Mouse (Mus musculus) liver, embryonic 11.5 days (tissue): ENCODE measurements around the gene 4921504E06Rik. TPM values are rescaled to one million over a fixed set of nuclear protein-coding genes. Genes with fewer than 3 reads are reported as not detected.

Source experiments
- ATAC-seq: fragments of 200-750 bp; cut with Nextera tagmentation; replicated peaks from 2 replicates; pipeline ENCODE4 v1.8.0; 2017; ENCODE audit warnings: moderate number of reproducible peaks, mild to moderate bottlenecking, moderate TSS enrichment, moderate library complexity; ENCODE audit not compliant: low FRiP score
- DNase-seq: peaks from one replicate; pipeline ENCODE4 v3.0.0-alpha.2; 2017; ENCODE audit warnings: low spot score
- H3K27ac ChIP-seq: fragments of 300-500 bp; sonication (generic); 2 replicates; pipeline ENCODE4 v1.5.1; 2014; ENCODE audit warnings: mild to moderate bottlenecking, low read depth, low read length, control low read depth
- H3K27me3 ChIP-seq: fragments of 300-500 bp; sonication (generic); replicated peaks from 2 replicates; pipeline ENCODE4 v1.6.1; 2014; ENCODE audit warnings: low read length, mixed read lengths; ENCODE audit not compliant: control insufficient read depth, insufficient read depth
- H3K36me3 ChIP-seq: fragments of 300-500 bp; sonication (generic); 2 replicates; pipeline ENCODE4 v1.6.1; 2014; ENCODE audit warnings: mild to moderate bottlenecking, low read length, moderate library complexity, mixed read lengths; ENCODE audit not compliant: control insufficient read depth, insufficient read depth
- H3K4me1 ChIP-seq: fragments of 300-500 bp; sonication (generic); replicated peaks from 2 replicates; pipeline ENCODE4 v1.6.1; 2014; ENCODE audit warnings: low read length, mixed read lengths; ENCODE audit not compliant: control insufficient read depth, insufficient read depth
- H3K4me2 ChIP-seq: fragments of 300-500 bp; sonication (generic); 2 replicates; pipeline ENCODE4 v1.6.1; 2014; ENCODE audit warnings: mild to moderate bottlenecking, control low read depth, moderate library complexity
- H3K4me3 ChIP-seq: fragments of 300-500 bp; sonication (generic); 2 replicates; pipeline ENCODE4 v1.5.1; 2014; ENCODE audit warnings: low read depth, low read length, control low read depth
- H3K9ac ChIP-seq: fragments of 300-500 bp; sonication (generic); 2 replicates; pipeline ENCODE4 v1.6.1; 2014; ENCODE audit warnings: low read depth, low read length, control low read depth
- H3K9me3 ChIP-seq: fragments of 300-500 bp; sonication (generic); 2 replicates; pipeline ENCODE4 v1.6.1; 2016; ENCODE audit warnings: low read length, inconsistent platforms, mixed read lengths; ENCODE audit not compliant: control insufficient read depth
- WGBS: fragments of 180-500 bp; shearing (Covaris S2); extraction: QIAGEN DNeasy Blood & Tissue Kit; methylation state at CpG from one replicate; pipeline ENCODE4 v1.1.7; 2014; 5-methylcytosine and 5-hydroxymethylcytosine counted together
- polyA plus RNA-seq: library from polyadenylated mRNA; unstranded; fragments of >200 nt; fragmentation: Nextera tagmentation; extraction: Ambion mirVana; gene quantifications from 2 replicates; pipeline ENCODE4 v1.2.1, GENCODE M21; 2014

Gene 4921504E06Rik
- polyA plus RNA-seq, 1 experiment from 2014 or later: not detected

GRCm38 (mm10) chr2:19562114-19562829 is 8.6 kb upstream of the 4921504E06Rik start:
- Histone ChIP-seq H3K4me1 (no peaks in the 10 kb centered on the region), H3K4me3 (no peak overlapping the region), H3K9ac (no peak overlapping the region), H3K27ac (no peak overlapping the region), H3K27me3 (no peaks in the 10 kb centered on the region), H3K36me3 (no peaks in the 10 kb centered on the region), H3K4me2 (no peak overlapping the region), H3K9me3 (no peaks in the 10 kb centered on the region)
- no peak for DNase-seq
- 77% methylated on average over 5 of the region's 5 CpGs for WGBS
- no peak for ATAC-seq

- WGBS: 66% methylated on average over 2 of the region's 2 CpGs
- H3K9me3 ChIP-seq: no peaks in the 10 kb centered on the region
- no peak overlapping the region for H3K4me3 ChIP-seq
- H3K4me1 ChIP-seq: no peaks in the 10 kb centered on the region
- no peaks in the 10 kb centered on the region for H3K27me3 ChIP-seq
- no peak overlapping the region for H3K27ac ChIP-seq
- ATAC-seq: no peak
- no peak overlapping the region for H3K4me2 ChIP-seq
- no peaks in the 10 kb centered on the region for H3K36me3 ChIP-seq
- no peak for DNase-seq
- H3K9ac ChIP-seq: no peak overlapping the region
Observed at GRCm38 (mm10) chr2:19560654-19561053, 6.9 kb upstream of the 4921504E06Rik start.

GRCm38 (mm10) chr2:19560071-19560470 is 6.4 kb upstream of the 4921504E06Rik start:
- ATAC-seq (no peak), DNase-seq (no peak)
- WGBS: 57% methylated on average over 4 of the region's 4 CpGs
- Histone ChIP-seq H3K36me3 (no peaks in the 10 kb centered on the region), H3K9ac (no peak overlapping the region), H3K4me1 (no peaks in the 10 kb centered on the region), H3K4me3 (no peak overlapping the region), H3K4me2 (no peak overlapping the region), H3K9me3 (no peaks in the 10 kb centered on the region), H3K27me3 (no peaks in the 10 kb centered on the region), H3K27ac (no peak overlapping the region)

- ATAC-seq: no peak
- no peaks in the 10 kb centered on the region for H3K36me3 ChIP-seq
- H3K4me3 ChIP-seq: no peak overlapping the region
- no peak overlapping the region for H3K9ac ChIP-seq
- H3K27ac ChIP-seq: no peak overlapping the region
- DNase-seq: no peak
- WGBS: 75% methylated on average over 2 of the region's 2 CpGs
- H3K27me3 ChIP-seq: no peaks in the 10 kb centered on the region
- no peaks in the 10 kb centered on the region for H3K9me3 ChIP-seq
- H3K4me2 ChIP-seq: no peak overlapping the region
- 0 out of 2 replicates have a peak, but pooled peaks cover 2% of the 10 kb centered on the region for H3K4me1 ChIP-seq
Observed at GRCm38 (mm10) chr2:19551396-19551795, 2.3 kb downstream of the 4921504E06Rik start.

- DNase-seq (no peak), ATAC-seq (no peak)
- Histone ChIP-seq H3K36me3 (no peaks in the 10 kb centered on the region), H3K4me1 (no peaks in the 10 kb centered on the region), H3K9ac (no peak overlapping the region), H3K4me3 (no peak overlapping the region), H3K27ac (no peak overlapping the region), H3K27me3 (no peaks in the 10 kb centered on the region), H3K9me3 (no peaks in the 10 kb centered on the region), H3K4me2 (no peak overlapping the region)
- 63% methylated on average over 1 of the region's 1 CpGs for WGBS
Observed at GRCm38 (mm10) chr2:19540906-19541305, 12.8 kb downstream of the 4921504E06Rik start.

GRCm38 (mm10) chr2:19529428-19529827 is 24.3 kb downstream of the 4921504E06Rik start:
- WGBS: 71% methylated on average over 2 of the region's 2 CpGs
- ATAC-seq: no peak
- H3K4me3 ChIP-seq: no peak overlapping the region

GRCm38 (mm10) chr2:19528797-19529196 is 24.9 kb downstream of the 4921504E06Rik start:
- Histone ChIP-seq H3K9me3 (no peaks in the 10 kb centered on the region), H3K36me3 (no peaks in the 10 kb centered on the region), H3K4me2 (no peak overlapping the region), H3K4me1 (no peaks in the 10 kb centered on the region), H3K9ac (no peak overlapping the region), H3K4me3 (no peak overlapping the region), H3K27ac (no peak overlapping the region), H3K27me3 (no peaks in the 10 kb centered on the region)
- DNase-seq (no peak), ATAC-seq (no peak)
- WGBS: 5% methylated on average over 1 of the region's 1 CpGs

More at GRCm38 (mm10) chr2:19529428-19529827, 24.3 kb downstream of the 4921504E06Rik start:
- no peaks in the 10 kb centered on the region for H3K36me3 ChIP-seq
- H3K4me1 ChIP-seq: no peaks in the 10 kb centered on the region
- no peak overlapping the region for H3K27ac ChIP-seq
- H3K9me3 ChIP-seq: no peaks in the 10 kb centered on the region
- no peak overlapping the region for H3K9ac ChIP-seq
- no peaks in the 10 kb centered on the region for H3K27me3 ChIP-seq
- H3K4me2 ChIP-seq: no peak overlapping the region
- no peak for DNase-seq

- Histone ChIP-seq H3K9ac (no peak overlapping the region), H3K27ac (no peak overlapping the region), H3K4me1 (no peaks in the 10 kb centered on the region), H3K36me3 (no peaks in the 10 kb centered on the region), H3K27me3 (no peaks in the 10 kb centered on the region), H3K4me2 (no peak overlapping the region), H3K9me3 (no peaks in the 10 kb centered on the region), H3K4me3 (no peak overlapping the region)
- DNase-seq (no peak), ATAC-seq (no peak)
- WGBS: 69% methylated on average over 5 of the region's 5 CpGs
Observed at GRCm38 (mm10) chr2:19524071-19524470, 29.6 kb downstream of the 4921504E06Rik start.

GRCm38 (mm10) chr2:19521662-19522061 is 32.1 kb downstream of the 4921504E06Rik start:
- H3K4me1 ChIP-seq: no peaks in the 10 kb centered on the region
- no peak overlapping the region for H3K27ac ChIP-seq
- no peak overlapping the region for H3K4me3 ChIP-seq
- H3K36me3 ChIP-seq: no peaks in the 10 kb centered on the region
- no peak for DNase-seq
- ATAC-seq: no peak
- no peaks in the 10 kb centered on the region for H3K9me3 ChIP-seq
- WGBS: 22% methylated on average over 7 of the region's 7 CpGs
- no peak overlapping the region for H3K4me2 ChIP-seq
- H3K27me3 ChIP-seq: no peaks in the 10 kb centered on the region
- H3K9ac ChIP-seq: no peak overlapping the region
